In the genomic region with DNA sequence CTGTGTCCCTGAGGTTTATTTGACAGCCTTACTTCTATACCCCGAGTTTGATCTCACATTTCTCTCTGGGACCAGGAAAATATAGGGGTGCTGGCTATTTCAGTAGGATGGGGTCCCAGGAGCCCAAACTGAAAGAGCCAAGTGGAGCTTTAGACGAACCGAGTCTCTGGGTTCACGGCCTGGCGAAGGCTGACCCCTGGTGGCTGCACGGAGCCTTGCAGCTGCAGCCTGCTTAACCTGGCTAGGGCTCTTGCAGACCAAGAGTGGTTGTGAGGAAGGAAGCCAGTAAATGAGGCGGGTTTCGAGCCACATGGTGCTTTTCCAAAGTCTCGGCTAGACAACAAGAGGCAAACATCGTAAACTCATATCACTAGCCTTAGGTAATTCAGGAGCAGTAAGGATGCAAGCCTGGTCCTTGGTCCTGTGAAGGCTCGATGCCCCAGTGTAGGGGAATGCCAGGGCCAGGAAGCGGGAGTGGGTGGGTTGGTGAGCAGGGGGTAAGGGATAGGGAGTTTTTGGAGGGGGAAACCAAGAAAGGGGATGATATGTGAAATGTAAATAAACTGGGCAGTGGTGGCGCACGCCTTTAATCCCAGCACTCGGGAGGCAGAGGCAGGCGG, we compare ENCODE assay signal across 9 mouse cellular contexts. TPM values are rescaled to one million over a fixed set of nuclear protein-coding genes. Genes with fewer than 3 reads are reported as not detected.
DNase-seq lines count a peak whose midpoint lies in the region; ATAC-seq lines count a peak whose summit lies in the region.
"Had no signal": no experiment of that assay in that cellular context is flagged by ENCODE, and none has a peak within 500 bp of the region (broad histone marks: within the 10 kb centered on the region; RNA-seq: fewer than 3 reads in every experiment).

No protein-coding gene starts in this region.

- no peaks in the 10 kb centered on the region for H3K9me3 ChIP-seq in embryonic facial prominence, embryonic 11.5 days (replicated peaks; ENCODE audit: control insufficient read depth, low read length)
- H3K9me3 ChIP-seq in liver, embryonic 11.5 days (ENCODE audit: control insufficient read depth, low read length), result no peaks in the 10 kb centered on the region
- no peaks in the 10 kb centered on the region for H3K9me3 ChIP-seq in neural tube, embryonic 11.5 days (ENCODE audit: control insufficient read depth, low read length)

- no peak overlapping the region for H3K9ac ChIP-seq in embryonic facial prominence, embryonic 11.5 days (replicated peaks; ENCODE audit: low read length)
- no peak overlapping the region for H3K9ac ChIP-seq in liver, embryonic 11.5 days (ENCODE audit: low read depth, low read length)
- H3K9ac ChIP-seq in neural tube, embryonic 11.5 days (ENCODE audit: low read length), result no peak overlapping the region

- H3K36me3 ChIP-seq in embryonic facial prominence, embryonic 11.5 days (replicated peaks; ENCODE audit: control insufficient read depth, insufficient read depth, low read depth, low read length), result no peaks in the 10 kb centered on the region; the same call in 1 of the 2 replicates
- H3K36me3 ChIP-seq in liver, embryonic 11.5 days (ENCODE audit: control insufficient read depth, insufficient read depth, low read length), result no peaks in the 10 kb centered on the region
- H3K36me3 ChIP-seq in neural tube, embryonic 11.5 days (ENCODE audit: control insufficient read depth, insufficient read depth, low read length), result no peaks in the 10 kb centered on the region

- 43% methylated on average over 16 of the region's 16 CpGs for WGBS in embryonic facial prominence, embryonic 11.5 days
- WGBS in liver, embryonic 11.5 days, result 38% methylated on average over 16 of the region's 16 CpGs
- WGBS in neural tube, embryonic 11.5 days, result 46% methylated on average over 16 of the region's 16 CpGs

- no peaks in the 10 kb centered on the region for H3K27me3 ChIP-seq in embryonic facial prominence, embryonic 11.5 days (ENCODE audit: control insufficient read depth, insufficient read depth, low read length)
- H3K27me3 ChIP-seq in liver, embryonic 11.5 days (replicated peaks; ENCODE audit: control insufficient read depth, insufficient read depth, low read length), result no peaks in the 10 kb centered on the region
- no peaks in the 10 kb centered on the region for H3K27me3 ChIP-seq in neural tube, embryonic 11.5 days (ENCODE audit: control insufficient read depth, insufficient read depth, low read length)

- no peak overlapping the region for H3K4me3 ChIP-seq in embryonic facial prominence, embryonic 11.5 days (ENCODE audit: low read depth, low read length)
- no peak overlapping the region for H3K4me3 ChIP-seq in liver, embryonic 11.5 days (ENCODE audit: low read depth, low read length)
- H3K4me3 ChIP-seq in neural tube, embryonic 11.5 days (ENCODE audit: low read depth, low read length), result no peak overlapping the region
- H3K4me3 ChIP-seq: erythroblast, embryonic 14.5 days had no signal

- H3K4me2 ChIP-seq in embryonic facial prominence, embryonic 11.5 days (ENCODE audit: low read depth, low read length), result no peak overlapping the region
- H3K4me2 ChIP-seq in liver, embryonic 11.5 days, result no peak overlapping the region
- no peak overlapping the region for H3K4me2 ChIP-seq in neural tube, embryonic 11.5 days (ENCODE audit: low read depth)

- H3K4me1 ChIP-seq in embryonic facial prominence, embryonic 11.5 days (ENCODE audit: control insufficient read depth, insufficient read depth, low read length), result no peaks in the 10 kb centered on the region
- no peaks in the 10 kb centered on the region for H3K4me1 ChIP-seq in liver, embryonic 11.5 days (replicated peaks; ENCODE audit: control insufficient read depth, insufficient read depth, low read length)
- H3K4me1 ChIP-seq in neural tube, embryonic 11.5 days (ENCODE audit: control insufficient read depth, insufficient read depth, low read length), result no peaks in the 10 kb centered on the region

- no peak overlapping the region for H3K27ac ChIP-seq in embryonic facial prominence, embryonic 11.5 days (replicated peaks; ENCODE audit: low read depth, low read length)
- H3K27ac ChIP-seq in liver, embryonic 11.5 days (ENCODE audit: low read depth, low read length), result no peak overlapping the region
- no peak overlapping the region for H3K27ac ChIP-seq in neural tube, embryonic 11.5 days (ENCODE audit: low read depth, low read length)

- no peak for ATAC-seq in embryonic facial prominence, embryonic 11.5 days (replicated peaks; ENCODE audit: insufficient number of reproducible peaks, low FRiP score, low TSS enrichment, low read depth)
- ATAC-seq in liver, embryonic 11.5 days (replicated peaks; ENCODE audit: low FRiP score), result no peak
- ATAC-seq in neural tube, embryonic 11.5 days (ENCODE audit: insufficient read depth, low FRiP score, low TSS enrichment), result no peak; the same call in 1 of the 2 replicates

- peak; percentile 67 for DNase-seq in CD4-positive helper T cell, adult 2 months (ENCODE audit: low read depth, low spot score)
- peak; percentile 80 for DNase-seq in adrenal gland, postnatal 25 days
- peak; percentile 82 for DNase-seq in embryonic facial prominence, embryonic 11.5 days (ENCODE audit: low spot score)
- peak; percentile 65 for DNase-seq in heart, adult 8-10 months (ENCODE audit: low spot score)
- peak; percentile 84 for DNase-seq in kidney, postnatal 14 days
- peak; percentile 61 for DNase-seq in liver, embryonic 11.5 days (ENCODE audit: low spot score)
- peak; percentile 77 for DNase-seq in neural tube, embryonic 11.5 days (ENCODE audit: low spot score)
- peak; percentile 18 for DNase-seq in telencephalon, adult 2 months (ENCODE audit: low read depth, low spot score)

RNA-seq across cellular contexts. Expression of gene Msh6, which starts 25.8 kb away (rescaled TPM):
- total RNA-seq in adrenal gland, postnatal 25 days (2021), result 20.1 and 21.8 TPM in 2 replicates
- polyA plus RNA-seq in embryonic facial prominence, embryonic 11.5 days (2014; fragmentation: Nextera tagmentation; extraction: Ambion mirVana), result 88.7 and 99.0 TPM in 2 replicates
- total RNA-seq in heart, adult 8-10 months (2022), result 10 to 100 TPM in 2 of 4 experiments, 1 to 10 TPM in 2; 6.8 to 11.8 (median 9.8) TPM
- 69.0 and 80.0 TPM in 2 replicates for polyA plus RNA-seq in liver, embryonic 11.5 days (2014; fragmentation: Nextera tagmentation; extraction: Ambion mirVana)
- polyA plus RNA-seq in neural tube, embryonic 11.5 days (2014; fragmentation: Nextera tagmentation; extraction: Ambion mirVana), result 80.8 and 84.5 TPM in 2 replicates

RNA-seq across cellular contexts. Expression of gene Rpl36-ps4, which starts 28.3 kb away (rescaled TPM):
- not detected in 2 replicates for total RNA-seq in adrenal gland, postnatal 25 days (2021)
- polyA plus RNA-seq in embryonic facial prominence, embryonic 11.5 days (2014; fragmentation: Nextera tagmentation; extraction: Ambion mirVana), result not detected in 2 replicates
- not detected for total RNA-seq in heart, adult 8-10 months (2022)
- not detected in 2 replicates for polyA plus RNA-seq in liver, embryonic 11.5 days (2014; fragmentation: Nextera tagmentation; extraction: Ambion mirVana)
- polyA plus RNA-seq in neural tube, embryonic 11.5 days (2014; fragmentation: Nextera tagmentation; extraction: Ambion mirVana), result not detected in 2 replicates
- polyA plus RNA-seq: erythroblast, embryonic 14.5 days had no signal

Comparison
In these comparisons a context has a peak if more than half of its experiments do, and no peak if none do; other contexts are left out.
1. DNase-seq: peak in every context shown above with its lines; median percentile 84 in kidney, postnatal 14 days; 82 in embryonic facial prominence, embryonic 11.5 days; 80 in adrenal gland, postnatal 25 days; 77 in neural tube, embryonic 11.5 days; 67 in CD4-positive helper T cell, adult 2 months; 65 in heart, adult 8-10 months; 61 in liver, embryonic 11.5 days; 18 in telencephalon, adult 2 months.